Mouse (Mus musculus) liver, embryonic 11.5 days (tissue): ENCODE results near the gene Unc93a. TPM values are rescaled to one million over a fixed set of nuclear protein-coding genes. Genes with fewer than 3 reads are reported as not detected.
"Not testable (repeated sequence)": the region's sequence is repeated elsewhere in the genome, so short reads cannot be mapped to it uniquely, and the experiment has no call there.

ENCODE experiments used
- ATAC-seq: fragments of 200-750 bp; cut with Nextera tagmentation; replicated peaks from 2 replicates; pipeline ENCODE4 v1.8.0; 2017; ENCODE audit warnings: moderate number of reproducible peaks, mild to moderate bottlenecking, moderate TSS enrichment, moderate library complexity; ENCODE audit not compliant: low FRiP score
- DNase-seq: peaks from one replicate; pipeline ENCODE4 v3.0.0-alpha.2; 2017; ENCODE audit warnings: low spot score
- H3K27ac ChIP-seq: fragments of 300-500 bp; sonication (generic); 2 replicates; pipeline ENCODE4 v1.5.1; 2014; ENCODE audit warnings: mild to moderate bottlenecking, low read depth, low read length, control low read depth
- H3K27me3 ChIP-seq: fragments of 300-500 bp; sonication (generic); replicated peaks from 2 replicates; pipeline ENCODE4 v1.6.1; 2014; ENCODE audit warnings: low read length, mixed read lengths; ENCODE audit not compliant: control insufficient read depth, insufficient read depth
- H3K36me3 ChIP-seq: fragments of 300-500 bp; sonication (generic); 2 replicates; pipeline ENCODE4 v1.6.1; 2014; ENCODE audit warnings: mild to moderate bottlenecking, low read length, moderate library complexity, mixed read lengths; ENCODE audit not compliant: control insufficient read depth, insufficient read depth
- H3K4me1 ChIP-seq: fragments of 300-500 bp; sonication (generic); replicated peaks from 2 replicates; pipeline ENCODE4 v1.6.1; 2014; ENCODE audit warnings: low read length, mixed read lengths; ENCODE audit not compliant: control insufficient read depth, insufficient read depth
- H3K4me2 ChIP-seq: fragments of 300-500 bp; sonication (generic); 2 replicates; pipeline ENCODE4 v1.6.1; 2014; ENCODE audit warnings: mild to moderate bottlenecking, control low read depth, moderate library complexity
- H3K4me3 ChIP-seq: fragments of 300-500 bp; sonication (generic); 2 replicates; pipeline ENCODE4 v1.5.1; 2014; ENCODE audit warnings: low read depth, low read length, control low read depth
- H3K9ac ChIP-seq: fragments of 300-500 bp; sonication (generic); 2 replicates; pipeline ENCODE4 v1.6.1; 2014; ENCODE audit warnings: low read depth, low read length, control low read depth
- H3K9me3 ChIP-seq: fragments of 300-500 bp; sonication (generic); 2 replicates; pipeline ENCODE4 v1.6.1; 2016; ENCODE audit warnings: low read length, inconsistent platforms, mixed read lengths; ENCODE audit not compliant: control insufficient read depth
- WGBS: fragments of 180-500 bp; shearing (Covaris S2); extraction: QIAGEN DNeasy Blood & Tissue Kit; methylation state at CpG from one replicate; pipeline ENCODE4 v1.1.7; 2014; 5-methylcytosine and 5-hydroxymethylcytosine counted together
- polyA plus RNA-seq: library from polyadenylated mRNA; unstranded; fragments of >200 nt; fragmentation: Nextera tagmentation; extraction: Ambion mirVana; gene quantifications from 2 replicates; pipeline ENCODE4 v1.2.1, GENCODE M21; 2014

The Unc93a gene
- polyA plus RNA-seq, 1 experiment from 2014 or later, result not detected

DNA sequence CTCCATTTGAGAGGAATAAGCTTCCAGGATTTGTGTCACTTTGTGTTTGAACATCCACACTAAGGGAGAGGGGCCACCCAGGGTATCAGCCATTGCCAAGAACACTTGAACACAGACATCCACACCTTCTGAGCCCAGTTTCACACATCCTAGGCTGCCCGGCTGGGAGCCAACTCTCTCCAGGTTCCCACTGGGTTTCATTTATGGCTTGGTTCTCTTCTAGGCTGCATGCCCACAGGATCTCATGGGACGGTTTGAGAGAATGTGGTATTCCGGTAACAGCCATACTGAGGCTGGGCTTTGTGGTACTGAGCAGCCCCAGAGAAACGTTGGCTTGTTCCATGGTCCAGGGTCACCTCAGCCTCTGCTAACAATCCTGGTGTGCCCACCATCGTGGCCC, 25.0 kb downstream of the Unc93a start:
- not testable (repeated sequence) for ATAC-seq
- 70% methylated on average over 4 of the region's 5 CpGs for WGBS

DNA sequence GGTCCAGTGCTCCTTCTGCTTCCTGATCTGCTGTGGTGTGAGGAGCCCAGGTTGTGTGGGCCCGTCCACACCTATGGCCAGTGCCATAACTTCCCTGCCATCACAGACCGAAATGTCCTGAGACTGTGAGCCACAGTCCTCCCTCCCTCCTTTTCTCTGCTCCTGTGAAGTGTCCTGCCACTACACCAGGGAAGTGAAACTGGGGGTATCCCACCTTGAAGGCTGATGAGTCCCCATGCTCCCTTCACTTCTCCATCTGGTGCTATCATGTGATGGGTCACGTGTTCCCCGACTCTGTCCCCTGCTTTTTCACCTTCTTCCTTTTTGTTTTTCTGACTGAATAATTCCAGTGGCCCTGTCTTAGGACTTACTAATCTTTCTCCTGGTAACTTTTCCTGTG, 38.6 kb downstream of the Unc93a start:
- not testable (repeated sequence) for H3K27ac ChIP-seq, ATAC-seq, H3K9ac ChIP-seq, H3K4me1 ChIP-seq, H3K4me2 ChIP-seq, H3K9me3 ChIP-seq, DNase-seq, H3K4me3 ChIP-seq, H3K36me3 ChIP-seq, H3K27me3 ChIP-seq
- WGBS, result 82% methylated on average over 2 of the region's 4 CpGs

More for the DNA sequence above, 25.0 kb downstream of the Unc93a start:
- H3K4me1 ChIP-seq, H3K36me3 ChIP-seq, DNase-seq, H3K27me3 ChIP-seq, H3K27ac ChIP-seq, H3K9me3 ChIP-seq, H3K9ac ChIP-seq, H3K4me2 ChIP-seq, H3K4me3 ChIP-seq: not testable (repeated sequence)

- H3K4me1 ChIP-seq, H3K9me3 ChIP-seq, H3K27me3 ChIP-seq, ATAC-seq, H3K4me2 ChIP-seq, H3K27ac ChIP-seq, H3K36me3 ChIP-seq, H3K9ac ChIP-seq, H3K4me3 ChIP-seq, DNase-seq: not testable (repeated sequence)
- WGBS, result 70% methylated on average over 5 of the region's 8 CpGs
Measured at GRCm38 (mm10) chr17:13092100-13092764, 39.4 kb downstream of the Unc93a start.

- not testable (repeated sequence) for H3K9me3 ChIP-seq, H3K4me2 ChIP-seq, DNase-seq, H3K27ac ChIP-seq, H3K4me3 ChIP-seq, H3K27me3 ChIP-seq, H3K9ac ChIP-seq, ATAC-seq, H3K36me3 ChIP-seq, H3K4me1 ChIP-seq
- no CpG with 5 or more reads among the region's 1 CpGs for WGBS
Measured at GRCm38 (mm10) chr17:13091510-13091909, 40.1 kb downstream of the Unc93a start.

DNA sequence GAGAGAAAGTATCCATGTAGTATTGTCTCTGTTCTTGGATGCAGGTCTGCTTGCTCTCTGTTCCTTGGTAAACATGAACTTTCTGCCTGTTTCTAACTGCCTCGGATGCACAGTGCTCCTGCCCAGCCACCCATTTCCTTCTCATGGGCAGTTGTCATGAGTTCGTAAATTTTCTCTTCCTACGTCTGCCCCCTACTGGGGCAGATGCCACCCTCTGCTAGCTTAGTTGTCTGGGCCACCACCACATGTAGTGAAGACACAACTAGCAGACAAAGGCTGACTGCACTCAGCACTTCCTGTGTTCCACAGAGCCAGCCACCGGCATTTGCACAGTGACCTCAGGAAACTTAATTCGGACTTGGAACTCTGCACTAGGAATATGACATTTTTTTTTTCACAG, 62.4 kb downstream of the Unc93a start:
- H3K9ac ChIP-seq, DNase-seq: not testable (repeated sequence)
- 62% methylated on average over 4 of the region's 5 CpGs for WGBS

DNA sequence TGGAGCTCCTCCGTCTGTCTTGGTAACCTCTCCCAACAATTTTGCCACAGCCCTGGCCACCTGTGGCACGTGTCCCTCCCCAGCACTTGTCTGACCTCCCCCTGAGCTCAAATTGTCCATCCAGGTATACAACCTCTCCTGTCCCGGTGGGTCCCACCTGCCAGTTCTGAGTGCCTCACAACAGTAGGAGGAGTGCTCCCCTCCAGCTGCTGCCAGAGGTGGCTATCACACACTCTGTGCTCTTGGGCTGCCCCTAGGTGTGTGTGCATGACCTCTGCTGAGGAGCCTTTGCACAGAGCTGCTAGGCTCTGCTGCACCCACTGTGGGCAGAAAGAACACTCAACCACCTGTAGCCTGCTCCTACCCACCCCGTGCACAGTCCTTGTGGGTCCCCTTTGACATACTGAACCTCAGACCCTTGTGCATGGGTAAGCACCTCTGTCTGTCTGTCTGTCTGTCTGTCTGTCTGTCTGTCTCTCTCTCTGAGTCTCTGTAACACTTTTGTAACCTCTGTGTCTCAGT, 63.7 kb downstream of the Unc93a start:
- not testable (repeated sequence) for H3K9ac ChIP-seq, H3K4me3 ChIP-seq, H3K27me3 ChIP-seq, H3K4me1 ChIP-seq, H3K4me2 ChIP-seq, ATAC-seq, H3K9me3 ChIP-seq, DNase-seq, H3K27ac ChIP-seq, H3K36me3 ChIP-seq
- WGBS, result 100% methylated on average over 1 of the region's 4 CpGs

More for the DNA sequence above, 62.4 kb downstream of the Unc93a start:
- H3K27ac ChIP-seq, H3K9me3 ChIP-seq, H3K4me1 ChIP-seq, H3K27me3 ChIP-seq, H3K4me3 ChIP-seq, ATAC-seq, H3K4me2 ChIP-seq, H3K36me3 ChIP-seq: not testable (repeated sequence)

- H3K4me2 ChIP-seq, H3K27me3 ChIP-seq, H3K27ac ChIP-seq, H3K9me3 ChIP-seq, H3K36me3 ChIP-seq, H3K4me3 ChIP-seq, H3K9ac ChIP-seq, H3K4me1 ChIP-seq, DNase-seq: not testable (repeated sequence)
- peak; percentile 34; the same call in 1 of the 2 replicates for ATAC-seq
- WGBS, result 63% methylated on average over 2 of the region's 7 CpGs
Measured at GRCm38 (mm10) chr17:13062882-13063281, 68.7 kb downstream of the Unc93a start.

GRCm38 (mm10) chr17:13060804-13061203, 70.8 kb downstream of the Unc93a start, which contains the start of gene Tcp10b:
Gene Tcp10b (plus strand): TSS chr17:13061104.
- not testable (repeated sequence) for H3K9ac ChIP-seq, H3K27ac ChIP-seq, H3K4me2 ChIP-seq, ATAC-seq, H3K4me3 ChIP-seq, H3K4me1 ChIP-seq, H3K9me3 ChIP-seq, DNase-seq, H3K27me3 ChIP-seq, H3K36me3 ChIP-seq
- 74% methylated on average over 4 of the region's 4 CpGs for WGBS
